Mouse (Mus musculus) C2C12 (cell line): ENCODE measurements around the gene Klhdc7b.

ENCODE experiments used
- CTCF ChIP-seq: IDR thresholded peaks from one replicate; pipeline ENCODE4 v1.5.1; 2011; ENCODE audit not compliant: control insufficient read depth, insufficient read depth, insufficient read length
- MAX ChIP-seq: IDR thresholded peaks from one replicate; pipeline ENCODE4 v1.6.1; 2011; ENCODE audit warnings: mild to moderate bottlenecking, control low read depth
- MYOD1 ChIP-seq: IDR thresholded peaks from one replicate; pipeline ENCODE4 v1.6.1; 2011; ENCODE audit warnings: low read depth; ENCODE audit not compliant: control insufficient read depth, insufficient read length
- USF1 ChIP-seq: IDR thresholded peaks from one replicate; pipeline ENCODE4 v1.6.1; 2011; ENCODE audit warnings: low read depth, mild to moderate bottlenecking, control low read depth, moderate library complexity

DNA sequence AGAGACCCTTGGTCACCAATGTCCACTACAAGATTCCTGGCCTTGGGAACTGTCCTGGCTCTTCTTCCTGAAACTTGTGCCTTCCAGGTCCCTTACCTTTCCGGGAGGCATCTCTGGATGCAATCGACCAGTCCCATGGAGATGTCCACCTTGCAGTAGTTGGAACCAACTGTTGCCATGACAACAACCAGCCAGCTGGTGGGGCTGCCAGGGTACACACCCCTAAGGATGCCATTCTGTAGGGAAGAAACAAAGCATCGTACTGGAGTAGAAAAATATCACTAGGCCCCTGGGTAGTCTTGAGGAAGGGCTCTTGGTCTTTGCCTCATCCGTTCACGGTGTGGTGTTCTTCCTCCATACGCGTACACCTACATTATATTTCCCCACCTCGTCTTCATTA, 39.9 kb downstream of the Klhdc7b start:
- no peak for TF ChIP-seq CTCF
- TF ChIP-seq USF1: no peak
- no peak for TF ChIP-seq MAX
- TF ChIP-seq MYOD1: no peak
